Mouse (Mus musculus): ENCODE data around the gene Dmrtc1c1.
"Not testable (repeated sequence)": the region's sequence is repeated elsewhere in the genome, so short reads cannot be mapped to it uniquely, and the experiment has no call there.

The Dmrtc1c1 gene

DNA sequence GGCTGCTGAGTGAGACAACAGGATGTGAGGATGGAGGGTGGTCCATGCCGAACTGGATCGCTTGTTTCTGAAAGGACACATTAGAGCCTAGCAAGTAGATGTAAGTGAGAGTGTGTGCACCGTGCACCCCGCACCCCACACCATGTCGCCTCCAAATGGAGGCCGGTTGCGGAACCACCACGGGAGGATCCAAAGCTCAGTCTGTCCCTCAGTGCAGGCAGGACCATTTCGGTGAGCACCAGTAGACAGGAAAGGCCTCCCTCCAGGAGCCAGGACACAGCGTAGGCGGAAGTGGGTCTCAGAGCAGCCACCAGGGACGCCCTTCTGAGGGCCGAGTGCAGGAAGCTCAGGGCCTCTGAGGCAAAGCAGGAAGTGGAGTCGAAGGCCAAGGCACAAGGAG is at the start of gene Dmrtc1c1:
Gene Dmrtc1c1 (plus strand): TSS at position 301 of the 400 bp plus-strand sequence.
- not testable (repeated sequence) for DNase-seq

GRCm38 (mm10) chrX:102765878-102766277 is 36.9 kb upstream of the Dmrtc1c1 start:
- DNase-seq: no peak

GRCm38 (mm10) chrX:102812311-102812710 is 9.5 kb downstream of the Dmrtc1c1 start:
- DNase-seq: no peak

DNA sequence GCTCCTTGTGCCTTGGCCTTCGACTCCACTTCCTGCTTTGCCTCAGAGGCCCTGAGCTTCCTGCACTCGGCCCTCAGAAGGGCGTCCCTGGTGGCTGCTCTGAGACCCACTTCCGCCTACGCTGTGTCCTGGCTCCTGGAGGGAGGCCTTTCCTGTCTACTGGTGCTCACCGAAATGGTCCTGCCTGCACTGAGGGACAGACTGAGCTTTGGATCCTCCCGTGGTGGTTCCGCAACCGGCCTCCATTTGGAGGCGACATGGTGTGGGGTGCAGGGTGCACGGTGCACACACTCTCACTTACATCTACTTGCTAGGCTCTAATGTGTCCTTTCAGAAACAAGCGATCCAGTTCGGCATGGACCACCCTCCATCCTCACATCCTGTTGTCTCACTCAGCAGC is 51.8 kb downstream of the Dmrtc1c1 start, which contains the start of gene Dmrtc1c2:
Gene Dmrtc1c2 (minus strand): TSS at position 101 of the 400 bp plus-strand sequence.
- not testable (repeated sequence) for DNase-seq

Measured in kidney, postnatal 4 days (tissue).